Mouse (Mus musculus) megakaryocyte, embryonic 14.5 days (primary cell): ENCODE results near the gene Zscan26.

Experiments used
- FLI1 ChIP-seq: IDR thresholded peaks from 2 replicates; pipeline ENCODE4 v1.6.1; 2012; ENCODE audit warnings: low read length, inconsistent platforms, mixed read lengths
- GATA1 ChIP-seq: IDR thresholded peaks from 3 replicates; pipeline ENCODE4 v1.6.1; 2012; ENCODE audit warnings: mixed read lengths, low read length, inconsistent platforms, borderline replicate concordance

DNA sequence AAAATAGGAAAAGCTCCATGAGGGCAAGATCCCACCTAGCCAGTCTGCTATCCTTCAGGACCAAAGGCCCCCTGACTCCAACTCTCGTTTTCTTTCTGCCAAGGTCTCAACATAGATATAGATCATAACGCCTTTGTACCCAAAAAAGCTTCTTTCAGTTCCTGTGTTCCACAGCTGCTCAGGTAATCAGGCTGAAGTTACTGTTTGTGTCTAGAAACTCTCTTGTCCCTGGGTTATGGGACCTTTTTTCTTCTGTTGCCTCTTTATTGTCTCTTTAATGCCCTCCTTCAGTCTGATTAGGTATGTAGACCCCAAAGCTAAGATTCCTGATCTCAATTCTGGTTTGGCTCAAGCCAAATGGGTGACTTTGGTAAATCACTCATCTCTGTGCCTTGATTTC is 56.0 kb downstream of the Zscan26 start:
- no peak for TF ChIP-seq FLI1
- no peak for TF ChIP-seq GATA1
